In genomic region chr2:109694116-109694837, GRCm38 (mm10) we compare ENCODE assay signal across 9 mouse cellular contexts. TPM values are rescaled to one million over a fixed set of nuclear protein-coding genes. Genes with fewer than 3 reads are reported as not detected.
A peak's percentile ranks its signal among the peaks of the same experiment; 100 is the strongest.
DNase-seq lines count a peak whose midpoint lies in the region; ATAC-seq and TF ChIP-seq lines count a peak whose summit lies in the region.
"Had no signal": no experiment of that assay in that cellular context is flagged by ENCODE, and none has a peak within 500 bp of the region (broad histone marks: within the 10 kb centered on the region; RNA-seq: fewer than 3 reads in every experiment).

No protein-coding gene starts in this region.

- under 1% methylated on average over 26 of the region's 26 CpGs for WGBS in heart, embryonic 12.5 days
- 1% methylated on average over 26 of the region's 26 CpGs for WGBS in limb, embryonic 15.5 days
- under 1% methylated on average over 26 of the region's 26 CpGs for WGBS in stomach, embryonic 14.5 days

- ATAC-seq in heart, embryonic 12.5 days (ENCODE audit: insufficient number of reproducible peaks, low FRiP score): 0 out of 2 replicates have a peak, but pooled peaks have one; percentile 34
- ATAC-seq in limb, embryonic 15.5 days (ENCODE audit: insufficient number of reproducible peaks, low FRiP score, low TSS enrichment, low read depth): 0 out of 2 replicates have a peak, but pooled peaks have one; percentile 55
- ATAC-seq in stomach, embryonic 14.5 days (ENCODE audit: insufficient number of reproducible peaks, insufficient read depth, low FRiP score, low read depth): no peak

- peak; percentile 24; the same call in 1 of the 2 replicates for TF ChIP-seq POLR2A in embryonic fibroblast, embryonic 13.5 days (IDR thresholded peaks at IDR 0.05; ENCODE audit: low read depth, low read length)

- DNase-seq in heart, adult 11 months: no peak
- peak; percentile 70 for DNase-seq in Muller cell, postnatal 12 days (ENCODE audit: inconsistent ontology term)
- DNase-seq in B cell, adult 2 months: no peak
- DNase-seq in layer of hippocampus, adult 9-11 months: no peak

- no peaks in the 10 kb centered on the region for H3K9me3 ChIP-seq in heart, embryonic 12.5 days (replicated peaks)
- H3K9me3 ChIP-seq in limb, embryonic 15.5 days: no peaks in the 10 kb centered on the region
- H3K9me3 ChIP-seq in stomach, embryonic 14.5 days (ENCODE audit: control insufficient read depth, low read depth, low read length): no peaks in the 10 kb centered on the region
- H3K9me3 ChIP-seq: G1E had no signal

- H3K4me1 ChIP-seq in heart, embryonic 12.5 days (replicated peaks): peaks cover 19% of the 10 kb centered on the region; the same call in 1 of the 2 replicates
- H3K4me1 ChIP-seq in embryonic fibroblast, embryonic 13.5 days (ENCODE audit: control insufficient read depth, insufficient read depth, low read length): no peaks in the 10 kb centered on the region
- peaks cover 27% of the 10 kb centered on the region for H3K4me1 ChIP-seq in limb, embryonic 15.5 days
- 0 out of 2 replicates have a peak, but pooled peaks cover 5% of the 10 kb centered on the region for H3K4me1 ChIP-seq in stomach, embryonic 14.5 days (ENCODE audit: control insufficient read depth, insufficient read depth, low read length)

- no peaks in the 10 kb centered on the region for H3K36me3 ChIP-seq in heart, embryonic 12.5 days
- H3K36me3 ChIP-seq in limb, embryonic 15.5 days: no peaks in the 10 kb centered on the region
- no peaks in the 10 kb centered on the region for H3K36me3 ChIP-seq in stomach, embryonic 14.5 days (ENCODE audit: control insufficient read depth, insufficient read depth, low read length)
- H3K36me3 ChIP-seq: G1E had no signal

- H3K27me3 ChIP-seq in heart, embryonic 12.5 days (replicated peaks): peaks cover 34% of the 10 kb centered on the region
- H3K27me3 ChIP-seq in limb, embryonic 15.5 days: peaks cover 28% of the 10 kb centered on the region
- no peaks in the 10 kb centered on the region for H3K27me3 ChIP-seq in stomach, embryonic 14.5 days (ENCODE audit: control insufficient read depth, insufficient read depth, low read length)

- TF ChIP-seq CTCF in embryonic fibroblast, embryonic 13.5 days (IDR thresholded peaks at IDR 0.05; ENCODE audit: borderline replicate concordance, insufficient read depth, low read length): no peak

- peak overlapping the region; percentile 96 for H3K4me2 ChIP-seq in heart, embryonic 12.5 days
- peak overlapping the region; percentile 95 for H3K4me2 ChIP-seq in limb, embryonic 15.5 days
- H3K4me2 ChIP-seq in stomach, embryonic 14.5 days (replicated peaks; ENCODE audit: low read depth, low read length): peak overlapping the region; percentile 70

- peak overlapping the region; percentile 56 for H3K4me3 ChIP-seq in heart, embryonic 12.5 days
- peak overlapping the region; percentile 94 for H3K4me3 ChIP-seq in embryonic fibroblast, embryonic 13.5 days (ENCODE audit: insufficient read depth, low read length)
- H3K4me3 ChIP-seq in limb, embryonic 15.5 days: peak overlapping the region; percentile 56
- H3K4me3 ChIP-seq in stomach, embryonic 14.5 days (ENCODE audit: low read depth, low read length): peak overlapping the region; percentile 62

- peak overlapping the region; percentile 57 for H3K9ac ChIP-seq in heart, embryonic 12.5 days
- 0 out of 2 replicates have a peak overlapping the region, but pooled peaks have one; percentile 33 for H3K9ac ChIP-seq in limb, embryonic 15.5 days
- H3K9ac ChIP-seq in stomach, embryonic 14.5 days (replicated peaks; ENCODE audit: low read depth, low read length): peak overlapping the region; percentile 36; the same call in 1 of the 2 replicates

- no peak overlapping the region for H3K27ac ChIP-seq in heart, embryonic 12.5 days (ENCODE audit: poor library complexity, severe bottlenecking)
- peak overlapping the region; percentile 16; the same call in 1 of the 2 replicates for H3K27ac ChIP-seq in embryonic fibroblast, embryonic 13.5 days (ENCODE audit: insufficient read depth, low read length)
- no peak overlapping the region for H3K27ac ChIP-seq in limb, embryonic 15.5 days
- no peak overlapping the region for H3K27ac ChIP-seq in stomach, embryonic 14.5 days (ENCODE audit: low read length)

RNA-seq across cellular contexts. Expression of gene Bdnf, which starts 19.8 kb away (rescaled TPM):
- polyA plus RNA-seq in heart, embryonic 12.5 days (2016; fragmentation: Nextera tagmentation; extraction: Ambion mirVana): 1.2 TPM in 2 replicates
- 9.2 and 17.7 TPM in 2 replicates for polyA plus RNA-seq in embryonic fibroblast, embryonic 13.5 days (2011; ENCODE audit: insufficient read length, low read depth, missing spikeins)
- 2.4 and 3.0 TPM in 2 replicates for polyA plus RNA-seq in limb, embryonic 15.5 days (2015; fragmentation: Nextera tagmentation; extraction: Ambion mirVana)
- polyA plus RNA-seq in stomach, embryonic 14.5 days (2014; fragmentation: Nextera tagmentation; extraction: Ambion mirVana): 3.1 and 3.2 TPM in 2 replicates
- polyA plus RNA-seq: G1E had no signal
